Mouse (Mus musculus) bone marrow, adult 2 months (tissue): ENCODE results near the gene Phlda1. TPM values are rescaled to one million over a fixed set of nuclear protein-coding genes. Genes with fewer than 3 reads are reported as not detected.

ENCODE experiments used
- H3K27ac ChIP-seq: fragments of 200-500 bp; 2 replicates; pipeline ENCODE4 v1.5.1; 2012; ENCODE audit warnings: low read depth, mild to moderate bottlenecking, control low read depth, inconsistent platforms, low read length; ENCODE audit not compliant: control insufficient read depth, poor library complexity, insufficient read depth
- H3K4me1 ChIP-seq: fragments of 200-500 bp; 2 replicates; pipeline ENCODE4 v1.6.1; 2011; ENCODE audit warnings: low read length; ENCODE audit not compliant: control insufficient read depth, insufficient read depth
- H3K4me3 ChIP-seq: fragments of 200-500 bp; replicated peaks from 2 replicates; pipeline ENCODE3; 2011; ENCODE audit warnings: mild to moderate bottlenecking, low read depth, low read length, control low read depth; ENCODE audit not compliant: control insufficient read depth
- CTCF ChIP-seq: fragments of 200-500 bp; IDR thresholded peaks from 2 replicates; pipeline ENCODE4 v1.5.1; 2011; ENCODE audit warnings: low read length, control low read depth; ENCODE audit not compliant: control insufficient read depth, insufficient read depth
- POLR2A ChIP-seq: fragments of 200-500 bp; IDR thresholded peaks from 2 replicates; pipeline ENCODE4 v1.6.1; 2011; ENCODE audit warnings: low read depth, mild to moderate bottlenecking, control low read depth, low read length, borderline replicate concordance; ENCODE audit not compliant: control insufficient read depth
- WGBS: fragments of 180-500 bp; shearing (Covaris S2); methylation state at CpG from one replicate; pipeline ENCODE4 v1.1.7; 2018; 5-methylcytosine and 5-hydroxymethylcytosine counted together
- polyA plus RNA-seq: library from polyadenylated mRNA; stranded (reverse); fragments of >200 nt; gene quantifications from 2 replicates; pipeline ENCODE4 v1.2.4, GENCODE M21; 2011; ENCODE audit warnings: low replicate concordance; ENCODE audit not compliant: missing spikeins, insufficient read depth, insufficient read length

Gene Phlda1
- polyA plus RNA-seq, 1 experiment = 14.9 TPM

- no peak overlapping the region for H3K4me3 ChIP-seq
- TF ChIP-seq CTCF (no peak), POLR2A (no peak)
- H3K4me1 ChIP-seq = peaks cover 3% of the 10 kb centered on the region; the same call in 1 of the 2 replicates
- peak overlapping the region; percentile 65 for H3K27ac ChIP-seq
- 4% methylated on average over 13 of the region's 13 CpGs for WGBS
Observed at GRCm38 (mm10) chr10:111516172-111516588, 10.1 kb downstream of the Phlda1 start.

- peak overlapping the region; percentile 65 for H3K27ac ChIP-seq
- H3K4me3 ChIP-seq = no peak overlapping the region
- H3K4me1 ChIP-seq = peaks cover 3% of the 10 kb centered on the region; the same call in 1 of the 2 replicates
- TF ChIP-seq CTCF (no peak), POLR2A (no peak)
- 57% methylated on average over 8 of the region's 8 CpGs for WGBS
Observed at GRCm38 (mm10) chr10:111516804-111517436, 10.8 kb downstream of the Phlda1 start.

GRCm38 (mm10) chr10:111518350-111518749 is 12.3 kb downstream of the Phlda1 start:
- WGBS = 75% methylated on average over 4 of the region's 4 CpGs
- Histone ChIP-seq H3K27ac (no peak overlapping the region), H3K4me3 (no peak overlapping the region), H3K4me1 (peaks cover 3% of the 10 kb centered on the region; the same call in 1 of the 2 replicates)
- TF ChIP-seq POLR2A (no peak), CTCF (no peak)

- TF ChIP-seq CTCF (no peak), POLR2A (no peak)
- no peak overlapping the region for H3K4me3 ChIP-seq
- no peak overlapping the region for H3K27ac ChIP-seq
- H3K4me1 ChIP-seq = peaks cover 3% of the 10 kb centered on the region; the same call in 1 of the 2 replicates
- 66% methylated on average over 24 of the region's 24 CpGs for WGBS
Observed at GRCm38 (mm10) chr10:111519620-111520370, 13.7 kb downstream of the Phlda1 start.

- no peak overlapping the region for H3K4me3 ChIP-seq
- H3K27ac ChIP-seq = no peak overlapping the region
- TF ChIP-seq POLR2A (no peak), CTCF (no peak)
- 80% methylated on average over 3 of the region's 3 CpGs for WGBS
- H3K4me1 ChIP-seq = peaks cover 1% of the 10 kb centered on the region; the same call in 1 of the 2 replicates
Observed at GRCm38 (mm10) chr10:111520621-111521020, 14.5 kb downstream of the Phlda1 start.

- no peak overlapping the region for H3K4me3 ChIP-seq
- no peak for TF ChIP-seq CTCF
- no peak for TF ChIP-seq POLR2A
- no peak overlapping the region for H3K27ac ChIP-seq
- WGBS = 67% methylated on average over 4 of the region's 4 CpGs
- H3K4me1 ChIP-seq = no peaks in the 10 kb centered on the region; the same call in 1 of the 2 replicates
Observed at GRCm38 (mm10) chr10:111521636-111522035, 15.6 kb downstream of the Phlda1 start.

- H3K4me1 ChIP-seq = no peaks in the 10 kb centered on the region; the same call in 1 of the 2 replicates
- H3K27ac ChIP-seq = no peak overlapping the region
- no peak overlapping the region for H3K4me3 ChIP-seq
- TF ChIP-seq POLR2A (no peak), CTCF (no peak)
- WGBS = 85% methylated on average over 4 of the region's 4 CpGs
Observed at GRCm38 (mm10) chr10:111522230-111522629, 16.1 kb downstream of the Phlda1 start.

GRCm38 (mm10) chr10:111523894-111524293 is 17.8 kb downstream of the Phlda1 start:
- Histone ChIP-seq H3K4me1 (peaks cover 1% of the 10 kb centered on the region; the same call in 1 of the 2 replicates), H3K27ac (no peak overlapping the region), H3K4me3 (no peak overlapping the region)
- no peak for TF ChIP-seq POLR2A
- TF ChIP-seq CTCF = no peak
- 92% methylated on average over 12 of the region's 12 CpGs for WGBS

GRCm38 (mm10) chr10:111527057-111527456 is 21.0 kb downstream of the Phlda1 start:
- TF ChIP-seq CTCF = no peak
- no peak for TF ChIP-seq POLR2A
- H3K27ac ChIP-seq = no peak overlapping the region
- peaks cover 1% of the 10 kb centered on the region; the same call in 1 of the 2 replicates for H3K4me1 ChIP-seq
- 63% methylated on average over 5 of the region's 5 CpGs for WGBS
- no peak overlapping the region for H3K4me3 ChIP-seq
